Mouse (Mus musculus) erythroblast, embryonic 14.5 days (primary cell): ENCODE measurements around the gene Hibch.
"Not testable (repeated sequence)": the region's sequence is repeated elsewhere in the genome, so short reads cannot be mapped to it uniquely, and the experiment has no call there.

Source experiments
- GATA1 ChIP-seq: IDR thresholded peaks from 2 replicates; pipeline ENCODE4 v1.6.1; 2012; ENCODE audit warnings: low read length, inconsistent platforms, mixed read lengths
- TAL1 ChIP-seq: IDR thresholded peaks from 3 replicates; pipeline ENCODE4 v1.6.1; 2012; ENCODE audit warnings: low read length, inconsistent platforms, mixed read lengths

DNA sequence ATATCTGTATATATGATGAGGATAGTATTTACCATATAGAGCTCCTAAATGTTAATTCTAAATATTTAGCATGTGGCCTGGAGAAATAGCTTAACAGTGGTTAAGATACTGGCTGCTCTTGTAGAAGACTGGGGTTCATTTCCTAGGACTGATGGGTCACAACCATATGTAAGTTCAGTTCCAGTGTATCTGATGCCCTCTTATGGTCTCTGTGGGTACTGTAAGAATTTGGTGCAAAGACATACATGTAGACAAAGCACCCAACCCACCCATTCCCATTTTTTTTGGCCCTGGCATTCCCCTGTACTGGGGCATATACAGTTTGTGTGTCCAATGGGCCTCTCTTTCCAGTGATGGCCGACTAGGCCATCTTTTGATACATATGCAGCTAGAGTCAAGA lies 9.3 kb downstream of the Hibch start:
- not testable (repeated sequence) for TF ChIP-seq GATA1, TAL1
